Mouse (Mus musculus): ENCODE measurements around the gene Ovca2.

DNA sequence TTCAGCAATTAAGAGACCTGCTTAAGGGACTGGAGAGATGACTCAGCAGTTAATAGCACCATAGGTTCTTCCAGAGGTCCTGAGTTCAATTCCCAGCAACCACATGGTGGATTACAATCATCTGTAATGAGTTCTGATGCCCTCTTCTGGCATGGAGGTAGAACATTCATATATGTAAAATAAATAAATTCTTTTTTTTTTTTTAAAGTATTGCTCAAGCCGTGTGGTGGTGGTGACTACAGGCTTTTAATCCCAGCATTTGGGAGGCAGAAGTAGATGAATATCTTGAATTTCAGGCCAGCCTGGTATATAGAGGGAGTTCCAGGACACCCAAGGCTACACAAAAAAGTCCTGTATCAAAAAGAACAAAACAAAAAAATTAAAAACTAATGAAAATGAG is 28.3 kb downstream of the Ovca2 start:
- TF ChIP-seq CTCF (IDR thresholded peaks at IDR 0.05; ENCODE audit: insufficient read depth, low read length) (no peak), POLR2A (IDR thresholded peaks at IDR 0.05; ENCODE audit: borderline replicate concordance, extremely low read depth, low read depth, low read length) (no peak)

All from lung, adult 2 months (tissue).